Mouse (Mus musculus) liver, embryonic 14.5 days (tissue): Measurements from ENCODE around the gene Ap1s2.

Experiments
- CTCF ChIP-seq: IDR thresholded peaks from 2 replicates; pipeline ENCODE4 v1.5.1; 2016; ENCODE audit warnings: antibody characterized with exemption, low read depth, control low read depth
- EP300 ChIP-seq: IDR thresholded peaks from 2 replicates; pipeline ENCODE4 v1.6.1; 2016; ENCODE audit warnings: antibody characterized with exemption, low read depth

DNA sequence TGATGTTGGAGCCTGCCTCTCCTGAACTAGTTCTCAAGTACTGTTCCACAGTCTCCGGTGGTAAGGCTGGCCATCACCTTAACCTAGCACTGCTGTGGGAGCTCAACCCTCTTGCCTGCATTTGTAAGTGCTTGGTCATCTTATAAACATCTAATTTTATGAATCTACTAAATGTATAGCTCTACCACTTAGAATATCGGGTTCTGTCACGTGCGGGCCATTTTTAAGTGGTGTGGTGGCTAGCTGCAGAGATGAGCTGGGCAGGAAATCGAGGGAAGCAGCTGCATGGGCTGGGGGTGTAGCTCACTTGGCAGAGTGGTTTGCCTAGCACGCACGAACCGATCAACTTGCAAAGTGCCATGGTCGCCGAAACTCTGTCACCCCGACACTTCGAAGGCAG, 48.6 kb downstream of the Ap1s2 start:
- no peak for TF ChIP-seq EP300
- no peak for TF ChIP-seq CTCF
